ENCODE assay signal across 21 mouse cellular contexts in the genomic region with DNA sequence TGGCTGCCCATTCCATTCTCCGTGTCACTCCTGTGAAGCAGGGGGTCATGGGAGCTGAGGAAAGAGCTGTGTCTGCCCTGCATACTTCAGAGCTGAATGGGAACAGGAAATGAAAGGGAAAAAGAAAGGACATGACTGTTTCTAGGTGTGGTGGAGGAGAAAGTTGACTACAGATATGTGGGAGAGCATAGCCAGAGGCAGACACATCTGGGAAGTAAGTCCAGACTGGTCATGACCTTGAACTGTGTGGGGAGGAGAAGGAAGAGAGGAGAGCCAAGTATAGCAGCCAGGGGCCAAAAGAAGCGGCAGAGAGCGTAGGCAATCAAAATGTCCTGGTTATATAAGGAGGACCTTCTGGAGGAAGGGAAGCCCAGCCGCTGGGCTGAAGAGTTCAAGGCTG.
DNase-seq lines count a peak whose midpoint lies in the region; ATAC-seq and TF ChIP-seq lines count a peak whose summit lies in the region.
"Had no signal": no experiment of that assay in that cellular context is flagged by ENCODE, and none has a peak within 500 bp of the region (broad histone marks: within the 10 kb centered on the region; RNA-seq: fewer than 3 reads in every experiment).

No protein-coding gene starts in this region.

- no peak for TF ChIP-seq EP300 in lung, postnatal 0 days (IDR thresholded peaks at IDR 0.05)

- no peaks in the 10 kb centered on the region for H3K9me3 ChIP-seq in lung, postnatal 0 days (ENCODE audit: low read length)
- H3K9me3 ChIP-seq: embryonic facial prominence, embryonic 15.5 days; limb, embryonic 15.5 days had no signal

- H3K4me3 ChIP-seq in kidney, adult 2 months (ENCODE audit: insufficient read depth, low read depth, low read length), result no peak overlapping the region
- no peak overlapping the region for H3K4me3 ChIP-seq in lung, postnatal 0 days (ENCODE audit: low read depth, low read length)
- H3K4me3 ChIP-seq: embryonic facial prominence, embryonic 15.5 days; limb, embryonic 15.5 days had no signal

- no peaks in the 10 kb centered on the region for H3K36me3 ChIP-seq in kidney, adult 2 months (ENCODE audit: control insufficient read depth, insufficient read depth, low read length)
- H3K36me3 ChIP-seq in lung, postnatal 0 days (ENCODE audit: insufficient read depth, low read length), result no peaks in the 10 kb centered on the region
- H3K36me3 ChIP-seq: embryonic facial prominence, embryonic 15.5 days; limb, embryonic 15.5 days had no signal

- H3K4me1 ChIP-seq in kidney, adult 2 months (ENCODE audit: control insufficient read depth, insufficient read depth, low read length), result no peaks in the 10 kb centered on the region
- H3K4me1 ChIP-seq in lung, postnatal 0 days (ENCODE audit: insufficient read depth, low read depth, low read length), result no peaks in the 10 kb centered on the region

- H3K9ac ChIP-seq in lung, postnatal 0 days (replicated peaks; ENCODE audit: low read depth), result no peak overlapping the region
- H3K9ac ChIP-seq: embryonic facial prominence, embryonic 15.5 days; limb, embryonic 15.5 days had no signal

- 0 out of 2 replicates have a peak, but pooled peaks cover 1% of the 10 kb centered on the region for H3K27me3 ChIP-seq in kidney, adult 2 months (replicated peaks; ENCODE audit: control insufficient read depth, insufficient read depth, low read length)
- no peaks in the 10 kb centered on the region for H3K27me3 ChIP-seq in lung, postnatal 0 days (replicated peaks; ENCODE audit: insufficient read depth, low read length)
- H3K27me3 ChIP-seq: embryonic facial prominence, embryonic 15.5 days; limb, embryonic 15.5 days had no signal

- peak; percentile 13 for DNase-seq in adrenal gland, postnatal 14 days
- no peak for DNase-seq in adrenal gland, adult 18-20 months (ENCODE audit: low spot score in 2 of 2)
- DNase-seq in kidney, adult 2 months, result peak; percentile 13
- no peak for DNase-seq in kidney, adult 11 months
- peak; percentile 8 for DNase-seq in ovary, adult 18-20 months (ENCODE audit: low spot score)
- no peak for DNase-seq in ovary, postnatal 14 days (ENCODE audit: low spot score)
- peak; percentile 21 for DNase-seq in testis, postnatal 14 days (ENCODE audit: low spot score)
- no peak for DNase-seq in lung, postnatal 0 days (ENCODE audit: low spot score)
- DNase-seq: cerebellum, adult 18-20 months; cerebellum, postnatal 25 days; embryo, embryonic 11 days; right cerebral cortex, adult 18-20 months; thymus, postnatal 4 days had no signal

- no peak overlapping the region for H3K4me2 ChIP-seq in lung, postnatal 0 days (replicated peaks; ENCODE audit: low read depth, low read length)
- H3K4me2 ChIP-seq: embryonic facial prominence, embryonic 15.5 days; limb, embryonic 15.5 days had no signal

- ATAC-seq in lung, postnatal 0 days, result no peak
- ATAC-seq: activated CD4-positive, CD25-positive, alpha-beta regulatory T cell, adult 4 months; CD4-positive, CD25-positive, alpha-beta regulatory T cell, adult 4 months; forebrain, embryonic 16.5 days; hindbrain, embryonic 16.5 days; Patski had no signal

- no peak for TF ChIP-seq CTCF in kidney, adult 2 months (conservative IDR thresholded peaks at IDR 0.05; ENCODE audit: insufficient read depth, insufficient read length, low read depth, low read length)
- TF ChIP-seq CTCF in lung, postnatal 0 days (IDR thresholded peaks at IDR 0.05), result no peak

- no peak for TF ChIP-seq POLR2A in kidney, adult 2 months (IDR thresholded peaks at IDR 0.05; ENCODE audit: low read depth, low read length)

- 64% methylated on average over 4 of the region's 4 CpGs for WGBS in kidney, adult 2 months
- WGBS in lung, postnatal 0 days, result 61% methylated on average over 4 of the region's 4 CpGs

- H3K27ac ChIP-seq in kidney, adult 2 months (ENCODE audit: insufficient read depth, low read depth, low read length), result no peak overlapping the region
- H3K27ac ChIP-seq in lung, postnatal 0 days (ENCODE audit: low read length), result no peak overlapping the region
- H3K27ac ChIP-seq: embryonic facial prominence, embryonic 15.5 days; kidney, postnatal 0 days; limb, embryonic 15.5 days had no signal

Comparison
In these comparisons a context has a peak if more than half of its experiments do, and no peak if none do; other contexts are left out.
1. DNase-seq: peak in adrenal gland, postnatal 14 days (single experiment), kidney, adult 2 months (single experiment), ovary, adult 18-20 months (single experiment) and testis, postnatal 14 days (single experiment); none in adrenal gland, adult 18-20 months (0 of 2), kidney, adult 11 months (single experiment), ovary, postnatal 14 days (single experiment) and lung, postnatal 0 days (single experiment).